Mouse (Mus musculus): ENCODE data around the gene Gm10309.

DNA sequence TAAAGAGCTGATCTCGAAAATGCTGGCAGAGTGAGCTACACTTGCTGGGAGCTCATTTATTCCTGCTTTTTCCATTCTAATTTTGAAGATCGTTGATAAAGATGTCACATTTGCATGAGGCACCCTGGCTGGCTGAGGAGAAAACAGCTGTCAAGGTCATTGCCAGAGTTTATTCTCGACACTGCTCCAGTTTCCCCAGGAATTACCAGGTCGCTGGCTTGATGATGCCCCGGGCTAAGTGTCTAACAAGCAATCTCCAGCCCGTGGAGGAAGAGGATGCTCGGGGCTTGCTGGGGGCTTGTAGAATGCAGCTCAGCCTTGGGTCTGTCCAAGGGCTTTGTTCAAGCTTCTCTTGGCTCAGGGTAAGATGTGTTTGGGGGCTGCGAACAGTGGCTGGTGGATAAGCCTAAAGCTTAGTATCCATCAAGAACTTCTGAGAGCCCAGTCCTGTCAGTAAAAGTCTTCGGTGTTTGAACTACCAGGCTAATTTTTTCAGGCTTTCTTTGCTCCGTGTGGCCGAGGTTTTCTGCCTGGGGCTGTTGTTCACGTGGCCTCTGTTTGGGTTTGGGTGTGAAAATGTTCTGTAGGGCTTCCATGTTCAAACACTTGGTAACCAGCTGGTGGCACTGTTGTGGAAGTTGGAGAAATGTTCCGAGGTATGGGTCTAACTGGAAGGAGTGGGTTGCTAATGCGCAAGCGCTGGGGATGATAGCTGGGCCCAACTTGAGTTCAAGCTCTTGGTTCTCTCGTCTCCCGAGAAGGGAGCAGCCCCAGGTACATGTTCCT, 44.2 kb downstream of the Gm10309 start:
- TF ChIP-seq POLR2A (IDR thresholded peaks at IDR 0.05; ENCODE audit: low read depth, low read length) (no peak), CTCF (IDR thresholded peaks at IDR 0.05; ENCODE audit: extremely low read depth, insufficient read length, insufficient replicate concordance, low read depth, low read length) (no peak)

All from small intestine, adult 2 months (tissue).